8 mouse cellular contexts compared by ENCODE assay signal in the genomic region with DNA sequence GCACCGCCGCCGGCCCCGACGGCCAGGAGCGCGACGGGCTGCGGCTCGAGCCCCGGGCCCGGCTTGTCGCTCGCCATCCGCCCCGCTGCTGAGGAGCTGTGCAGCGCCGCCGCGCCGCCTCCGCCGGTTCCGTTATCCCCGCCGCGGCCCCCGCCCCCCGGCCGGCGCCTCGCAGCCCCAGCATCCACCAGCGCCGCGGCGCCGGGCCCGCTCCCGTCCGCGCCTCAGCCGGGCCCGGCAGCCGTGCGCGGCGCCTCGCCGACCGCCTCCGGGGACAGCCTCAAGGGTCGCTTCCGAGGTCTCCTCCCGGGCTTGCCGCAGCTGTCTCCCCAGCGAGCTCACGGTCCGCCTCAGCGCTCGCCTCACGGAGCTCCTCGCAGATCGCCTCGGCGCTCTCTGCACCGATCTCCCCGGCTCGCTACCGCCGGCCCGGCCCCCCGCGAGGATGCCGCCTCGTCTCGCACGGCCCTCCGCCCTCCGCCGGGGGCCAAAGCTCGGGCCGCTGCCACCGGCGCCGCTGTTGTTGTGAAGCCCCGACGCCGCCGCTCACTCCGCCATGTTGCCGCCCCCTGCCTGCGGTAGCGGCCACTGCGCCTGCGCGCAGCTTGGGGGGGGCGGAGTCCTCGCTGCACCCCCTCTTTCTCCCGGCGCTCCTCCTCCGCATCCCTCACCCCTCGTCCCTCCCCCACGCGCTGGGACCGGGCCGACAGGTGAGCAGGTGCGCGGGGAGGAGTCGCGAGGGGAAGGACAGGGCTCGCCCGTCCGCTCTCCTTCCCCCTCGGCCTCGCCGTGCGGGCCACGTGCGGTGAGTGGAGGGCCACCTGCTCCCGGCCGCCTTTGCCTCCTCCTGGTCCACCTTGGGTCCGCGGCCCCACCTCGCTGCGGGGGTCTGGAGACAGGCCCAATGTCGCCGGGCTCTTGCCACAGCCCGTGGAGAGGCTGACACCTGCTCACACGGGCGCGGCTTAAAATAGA. TPM values are rescaled to one million over a fixed set of nuclear protein-coding genes. Genes with fewer than 3 reads are reported as not detected.
DNase-seq lines count a peak whose midpoint lies in the region; ATAC-seq and TF ChIP-seq lines count a peak whose summit lies in the region.

Nbea (minus strand) TSS at position 543 of the 975 bp plus-strand sequence.

- TF ChIP-seq CTCF in testis, adult 2 months (IDR thresholded peaks at IDR 0.05; ENCODE audit: control insufficient read depth, insufficient read depth, insufficient replicate concordance, low read depth, low read length), result no peak

- H3K27me3 ChIP-seq in forebrain, embryonic 11.5 days (ENCODE audit: control insufficient read depth, insufficient read depth, low read length), result no peaks in the 10 kb centered on the region
- no peaks in the 10 kb centered on the region for H3K27me3 ChIP-seq in heart, embryonic 13.5 days (replicated peaks)
- H3K27me3 ChIP-seq in neural tube, embryonic 11.5 days (ENCODE audit: control insufficient read depth, insufficient read depth, low read length), result no peaks in the 10 kb centered on the region
- H3K27me3 ChIP-seq in testis, adult 2 months (ENCODE audit: control insufficient read depth, insufficient read depth, low read length), result no peaks in the 10 kb centered on the region

- no peak within 1 kb of the TSS for H3K27ac ChIP-seq in brown adipose tissue, adult 24 weeks (replicated peaks; ENCODE audit: low read depth, low read length)
- peak within 1 kb of the TSS; percentile 92 for H3K27ac ChIP-seq in forebrain, embryonic 11.5 days (ENCODE audit: low read depth, low read length)
- peak within 1 kb of the TSS; percentile 92 for H3K27ac ChIP-seq in heart, embryonic 13.5 days (replicated peaks)
- H3K27ac ChIP-seq in neural tube, embryonic 11.5 days (ENCODE audit: low read depth, low read length), result peak within 1 kb of the TSS; percentile 94
- peak within 1 kb of the TSS; percentile 75 for H3K27ac ChIP-seq in testis, adult 2 months (ENCODE audit: control insufficient read depth, insufficient read depth, low read depth, low read length)

- ATAC-seq in forebrain, embryonic 11.5 days (replicated peaks; ENCODE audit: low FRiP score), result peak; percentile 89
- peak; percentile 72 for ATAC-seq in heart, embryonic 13.5 days (ENCODE audit: extremely low read depth, insufficient number of reproducible peaks, low FRiP score, low TSS enrichment)
- peak; percentile 80 for ATAC-seq in neural tube, embryonic 11.5 days (ENCODE audit: insufficient read depth, low FRiP score, low TSS enrichment)

- peak within 1 kb of the TSS; percentile 97 for H3K4me3 ChIP-seq in brown adipose tissue, adult 24 weeks (ENCODE audit: insufficient read depth, low read depth, low read length)
- peak within 1 kb of the TSS; percentile 91 for H3K4me3 ChIP-seq in forebrain, embryonic 11.5 days (ENCODE audit: low read depth, low read length)
- peak within 1 kb of the TSS; percentile 94 for H3K4me3 ChIP-seq in heart, embryonic 13.5 days
- peak within 1 kb of the TSS; percentile 93 for H3K4me3 ChIP-seq in neural tube, embryonic 11.5 days (ENCODE audit: low read depth, low read length)
- H3K4me3 ChIP-seq in testis, adult 2 months (ENCODE audit: control insufficient read depth, low read depth, low read length), result peak within 1 kb of the TSS; percentile 93

- peak within 1 kb of the TSS; percentile 95 for H3K9ac ChIP-seq in forebrain, embryonic 11.5 days (ENCODE audit: low read length)
- peak within 1 kb of the TSS; percentile 97 for H3K9ac ChIP-seq in heart, embryonic 13.5 days
- peak within 1 kb of the TSS; percentile 97 for H3K9ac ChIP-seq in neural tube, embryonic 11.5 days (ENCODE audit: low read length)

- peak; percentile 69 for TF ChIP-seq POLR2A in testis, adult 2 months (IDR thresholded peaks at IDR 0.05; ENCODE audit: control insufficient read depth, low read depth, low read length)

- H3K4me2 ChIP-seq in forebrain, embryonic 11.5 days (ENCODE audit: low read depth, low read length, severe bottlenecking), result peak within 1 kb of the TSS; percentile 85
- peak within 1 kb of the TSS; percentile 87 for H3K4me2 ChIP-seq in heart, embryonic 13.5 days
- peak within 1 kb of the TSS; percentile 83 for H3K4me2 ChIP-seq in neural tube, embryonic 11.5 days (ENCODE audit: low read depth)

- peak; percentile 27 for DNase-seq in 416B (ENCODE audit: low read depth)
- DNase-seq in forebrain, embryonic 11.5 days (ENCODE audit: low spot score), result peak; percentile 94
- DNase-seq in kidney, postnatal 10 days, result peak; percentile 92
- peak; percentile 69 for DNase-seq in liver
- peak; percentile 91 for DNase-seq in neural tube, embryonic 11.5 days (ENCODE audit: low spot score)

- H3K4me1 ChIP-seq in brown adipose tissue, adult 24 weeks (ENCODE audit: control insufficient read depth, insufficient read depth, insufficient read length, low read length), result peaks cover 3% of the 10 kb centered on the region; the same call in 1 of the 2 replicates
- H3K4me1 ChIP-seq in forebrain, embryonic 11.5 days (replicated peaks; ENCODE audit: control insufficient read depth, insufficient read depth, low read length), result peaks cover 5% of the 10 kb centered on the region; the same call in 1 of the 2 replicates
- peaks cover 21% of the 10 kb centered on the region for H3K4me1 ChIP-seq in heart, embryonic 13.5 days
- H3K4me1 ChIP-seq in neural tube, embryonic 11.5 days (ENCODE audit: control insufficient read depth, insufficient read depth, low read length), result 0 out of 2 replicates have a peak, but pooled peaks cover 4% of the 10 kb centered on the region
- H3K4me1 ChIP-seq in testis, adult 2 months (ENCODE audit: control insufficient read depth, insufficient read depth, low read length), result peaks cover 4% of the 10 kb centered on the region

- WGBS in forebrain, embryonic 11.5 days, result under 1% methylated on average over 112 of the region's 131 CpGs
- WGBS in heart, embryonic 13.5 days, result under 1% methylated on average over 122 of the region's 131 CpGs
- whole genome bisulfite sequencing in neural tube, embryonic 11.5 days, result under 1% methylated on average over 75 of the region's 131 CpGs

- H3K9me3 ChIP-seq in forebrain, embryonic 11.5 days (ENCODE audit: control insufficient read depth, low read length), result no peaks in the 10 kb centered on the region
- no peaks in the 10 kb centered on the region for H3K9me3 ChIP-seq in heart, embryonic 13.5 days
- H3K9me3 ChIP-seq in neural tube, embryonic 11.5 days (ENCODE audit: control insufficient read depth, low read length), result no peaks in the 10 kb centered on the region

- no peaks in the 10 kb centered on the region for H3K36me3 ChIP-seq in forebrain, embryonic 11.5 days (ENCODE audit: control insufficient read depth, insufficient read depth, low read length)
- no peaks in the 10 kb centered on the region for H3K36me3 ChIP-seq in heart, embryonic 13.5 days
- H3K36me3 ChIP-seq in neural tube, embryonic 11.5 days (ENCODE audit: control insufficient read depth, insufficient read depth, low read length), result no peaks in the 10 kb centered on the region
- no peaks in the 10 kb centered on the region for H3K36me3 ChIP-seq in testis, adult 2 months (ENCODE audit: control insufficient read depth, insufficient read depth, low read length)

RNA-seq across cellular contexts. Expression of gene Nbea, which starts in this region (rescaled TPM):
- polyA plus RNA-seq in brown adipose tissue, adult 24 weeks (2012; ENCODE audit: insufficient read depth, insufficient read length, missing spikeins), result 3.4 and 4.0 TPM in 2 replicates
- 19.4 and 20.5 TPM in 2 replicates for polyA plus RNA-seq in forebrain, embryonic 11.5 days (2014; fragmentation: Nextera tagmentation; extraction: Ambion mirVana)
- 7.5 and 7.7 TPM in 2 replicates for polyA plus RNA-seq in heart, embryonic 13.5 days (2015; fragmentation: Nextera tagmentation; extraction: Ambion mirVana)
- polyA plus RNA-seq in neural tube, embryonic 11.5 days (2014; fragmentation: Nextera tagmentation; extraction: Ambion mirVana), result 18.5 and 18.8 TPM in 2 replicates
- polyA plus RNA-seq in testis, adult 2 months (2012; rRNA removed), result 7.3 and 7.9 TPM in 2 replicates

Comparison
In these comparisons a context has a peak if more than half of its experiments do, and no peak if none do; other contexts are left out.
1. DNase-seq: peak in every context shown above with its lines; median percentile 94 in forebrain, embryonic 11.5 days; 92 in kidney, postnatal 10 days; 91 in neural tube, embryonic 11.5 days; 69 in liver; 27 in 416B.